Mouse (Mus musculus): ENCODE measurements around the gene Clec16a. TPM values are rescaled to one million over a fixed set of nuclear protein-coding genes. Genes with fewer than 3 reads are reported as not detected.

Clec16a gene
- total RNA-seq, 2 experiments from 2014 or later = 69.3 to 71.5 TPM

DNA sequence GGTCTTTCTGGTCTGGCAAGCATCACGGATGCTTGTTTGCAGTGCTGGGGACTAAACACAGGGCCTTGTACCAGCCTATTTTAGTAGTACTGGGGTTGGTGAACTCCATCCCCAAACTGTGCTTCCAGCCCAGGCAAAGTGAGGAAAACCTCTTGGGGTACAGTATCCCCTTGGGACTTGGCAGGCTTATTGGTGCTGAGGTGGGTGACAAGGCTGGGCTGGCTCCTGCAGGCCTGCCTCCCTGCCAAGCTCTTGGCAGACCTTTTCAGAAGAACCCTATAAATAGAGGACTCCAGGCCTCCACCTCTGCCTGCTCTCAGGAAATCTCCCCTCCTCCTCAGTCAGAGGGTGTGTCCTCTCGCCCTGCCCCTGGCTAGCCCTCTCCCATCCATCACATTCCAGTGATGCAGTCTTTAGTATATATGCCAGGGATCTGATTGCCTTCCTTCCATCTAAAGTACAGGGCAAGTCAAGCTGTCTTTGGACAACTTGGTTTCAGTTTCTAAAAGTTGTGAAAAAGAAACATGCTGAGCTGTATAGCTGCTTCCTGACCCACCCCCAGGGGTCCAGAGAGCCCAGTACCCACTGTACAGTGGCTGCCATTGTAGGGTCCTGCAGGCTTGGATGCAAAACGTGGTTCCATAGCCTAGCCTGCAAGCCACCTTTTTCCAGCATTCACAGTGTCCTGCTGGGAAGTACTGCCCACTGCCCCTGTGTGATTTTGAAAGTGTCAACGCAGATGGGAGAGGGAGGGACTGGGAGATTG is 241.8 kb downstream of the Clec16a start:
- no peak for DNase-seq (ENCODE audit: extremely low spot score in 1 of 2, low spot score in 2 of 2)
- intact Hi-C loops (cut with DNase I) = loop anchor here (5.0 kb wide), 2 partner anchors 125 to 150 kb away; no protein-coding TSS in a partner anchor

GRCm38 (mm10) chr16:10787548-10788058 is 242.5 kb downstream of the Clec16a start:
- no peak for DNase-seq (ENCODE audit: extremely low spot score in 1 of 2, low spot score in 2 of 2)
- intact Hi-C loops (cut with DNase I) = loop anchor here (5.0 kb wide), 2 partner anchors 125 to 150 kb away; no protein-coding TSS in a partner anchor

DNA sequence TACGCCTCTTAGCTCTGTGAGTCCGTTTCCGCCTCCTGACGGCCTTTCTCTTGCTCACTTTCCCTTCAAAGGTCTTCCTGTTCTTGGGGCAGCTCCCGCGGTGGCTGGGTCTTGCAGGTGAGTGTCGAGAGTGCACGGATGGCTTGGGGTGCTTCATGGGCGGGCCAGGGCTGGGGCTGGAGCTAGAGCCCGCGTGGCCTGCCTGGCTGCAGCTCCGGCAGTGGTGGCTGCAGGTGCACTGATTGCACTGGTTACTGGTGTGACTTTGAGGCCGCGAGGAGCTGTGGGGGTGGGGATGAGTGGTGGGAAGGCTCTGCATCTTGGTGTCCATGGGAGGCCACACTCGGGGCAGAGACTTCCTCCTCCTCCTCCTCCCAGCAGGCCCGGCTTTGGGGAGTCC is 243.1 kb downstream of the Clec16a start, which contains the start of gene Tnp2:
Tnp2 (minus strand) TSS at position 390 of the 400 bp plus-strand sequence.
- no peak for DNase-seq (ENCODE audit: extremely low spot score in 1 of 2, low spot score in 2 of 2)
- intact Hi-C loops (cut with DNase I) = loop anchor here (5.0 kb wide), 2 partner anchors 126 to 151 kb away; no protein-coding TSS in a partner anchor

DNA sequence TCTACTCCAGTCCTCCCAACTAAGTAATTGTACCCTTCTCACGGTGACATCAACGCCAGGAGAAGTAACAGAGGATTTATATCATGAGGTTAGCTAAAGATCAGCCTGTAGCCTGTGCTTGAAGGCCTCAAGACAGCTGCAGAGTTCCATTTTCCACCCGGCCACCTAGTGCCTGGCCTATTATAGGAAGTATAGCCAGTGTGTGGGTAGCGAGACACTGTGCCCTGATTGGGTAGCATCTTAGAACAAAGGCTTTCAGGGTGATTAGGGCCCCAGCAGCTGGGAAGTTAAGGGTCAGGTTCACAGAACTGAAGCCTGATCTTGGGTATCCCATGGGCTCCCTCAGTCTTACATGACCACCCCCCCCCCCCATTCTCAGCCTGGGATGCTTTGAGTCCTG is 243.7 kb downstream of the Clec16a start:
- DNase-seq (ENCODE audit: extremely low spot score in 1 of 2, low spot score in 2 of 2) = no peak
- intact Hi-C loops (cut with DNase I) = loop anchor here (5.0 kb wide), 2 partner anchors 127 to 152 kb away; no protein-coding TSS in a partner anchor

DNA sequence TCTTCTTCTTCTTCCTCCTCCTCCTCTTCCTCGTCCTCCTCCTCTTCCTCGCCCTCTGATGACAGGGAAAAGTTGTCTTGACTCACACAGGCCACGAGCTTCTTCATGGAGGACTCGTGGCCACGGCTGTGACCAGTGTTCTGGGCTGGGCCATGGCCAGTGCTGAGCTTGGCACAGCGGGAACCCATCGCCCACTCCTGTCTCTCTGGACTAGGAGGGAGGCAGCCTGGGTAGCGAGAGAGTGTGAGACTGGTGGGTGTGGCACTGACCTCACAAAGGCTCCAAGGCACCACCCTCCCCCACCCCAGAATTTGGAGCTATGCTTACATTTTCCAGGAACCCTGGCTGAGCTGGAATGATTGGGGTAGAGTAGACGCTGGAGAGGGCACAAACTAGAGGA is 245.6 kb downstream of the Clec16a start, which contains the start of gene Prm3:
Prm3 (minus strand) TSS at position 213 of the 400 bp plus-strand sequence.
- DNase-seq (ENCODE audit: extremely low spot score in 1 of 2, low spot score in 2 of 2) = no peak
- intact Hi-C loops (cut with DNase I) = loop anchor here (5.0 kb wide), 1 partner anchor 37 kb away; no protein-coding TSS in a partner anchor

Other genes starting within 250 kb of the Clec16a start
- gene Emp2, start 231.4 kb upstream of the Clec16a start, total RNA-seq (2021) = 10 to 100 TPM; 28.9 to 30.2 TPM
- gene Tekt5, start 149.8 kb upstream of the Clec16a start, total RNA-seq (2021) = 1 to 10 TPM; 7.3 to 7.7 TPM
- gene Nubp1, start 133.4 kb upstream of the Clec16a start, total RNA-seq (2021) = 10 to 100 TPM; 14.0 to 16.8 TPM
- gene Tvp23a, start 98.0 kb upstream of the Clec16a start, total RNA-seq (2021) = 10 to 100 TPM; 38.5 to 39.7 TPM
- not detected for gene Ciita, start 65.3 kb upstream of the Clec16a start, total RNA-seq (2021)
- 10 to 100 TPM; 27.5 to 30.2 TPM for gene Dexi, start 2.3 kb upstream of the Clec16a start, total RNA-seq (2021)
- 1 to 10 TPM; 1.3 to 1.5 TPM for gene Socs1, start 240.2 kb downstream of the Clec16a start, total RNA-seq (2021)
- gene Tnp2, start 243.3 kb downstream of the Clec16a start, total RNA-seq (2021) = not detected
- not detected for gene Prm3, start 245.6 kb downstream of the Clec16a start, total RNA-seq (2021)

Measured in left cerebral cortex, postnatal 10 days (tissue).